Mouse (Mus musculus): ENCODE data around the gene Flnb. TPM values are rescaled to one million over a fixed set of nuclear protein-coding genes. Genes with fewer than 3 reads are reported as not detected.

Gene Flnb
- polyA plus RNA-seq, 1 experiment from 2014 or later, result 3.6 TPM

- no peak for ATAC-seq (ENCODE audit: insufficient read depth)
- H3K36me3 ChIP-seq (replicated peaks), result peaks cover 16% of the 10 kb centered on the region; the same call in 1 of the 2 replicates
Observed at GRCm38 (mm10) chr14:7945261-7945660, 127.5 kb downstream of the Flnb start.

GRCm38 (mm10) chr14:7951234-7951633, 133.5 kb downstream of the Flnb start:
- Histone ChIP-seq H3K36me3 (replicated peaks) (peaks cover 17% of the 10 kb centered on the region), H3K27me3 (no peaks in the 10 kb centered on the region), H3K9me3 (replicated peaks) (no peaks in the 10 kb centered on the region), H3K27ac (replicated peaks) (no peak overlapping the region), H3K4me2 (no peak overlapping the region), H3K4me3 (replicated peaks) (no peak overlapping the region), H3K4me1 (replicated peaks) (peaks cover 4% of the 10 kb centered on the region; the same call in 1 of the 2 replicates), H3K9ac (no peak overlapping the region)
- no peak for ATAC-seq (ENCODE audit: insufficient read depth)
- WGBS (ENCODE audit: insufficient replicate concordance), result 70% methylated on average over 9 of the region's 9 CpGs

More at GRCm38 (mm10) chr14:7945261-7945660, 127.5 kb downstream of the Flnb start:
- Histone ChIP-seq H3K27ac (replicated peaks) (no peak overlapping the region), H3K4me3 (replicated peaks) (no peak overlapping the region), H3K4me1 (replicated peaks) (peaks cover 8% of the 10 kb centered on the region; the same call in 1 of the 2 replicates), H3K9me3 (replicated peaks) (no peaks in the 10 kb centered on the region), H3K9ac (no peak overlapping the region), H3K27me3 (no peaks in the 10 kb centered on the region), H3K4me2 (no peak overlapping the region)
- WGBS (ENCODE audit: insufficient replicate concordance), result 57% methylated on average over 5 of the region's 5 CpGs

GRCm38 (mm10) chr14:7952610-7953254, 135.0 kb downstream of the Flnb start:
- ATAC-seq (ENCODE audit: insufficient read depth), result peak; percentile 82
- Histone ChIP-seq H3K27me3 (no peaks in the 10 kb centered on the region), H3K4me3 (replicated peaks) (no peak overlapping the region), H3K36me3 (replicated peaks) (peaks cover 17% of the 10 kb centered on the region), H3K4me1 (replicated peaks) (peaks cover 4% of the 10 kb centered on the region; the same call in 1 of the 2 replicates), H3K27ac (replicated peaks) (peak overlapping the region; percentile 69), H3K9ac (no peak overlapping the region), H3K4me2 (peak overlapping the region; percentile 23; the same call in 1 of the 2 replicates), H3K9me3 (replicated peaks) (no peaks in the 10 kb centered on the region)
- 31% methylated on average over 12 of the region's 12 CpGs for WGBS (ENCODE audit: insufficient replicate concordance)

GRCm38 (mm10) chr14:7954071-7954471, 136.3 kb downstream of the Flnb start:
- 51% methylated on average over 6 of the region's 6 CpGs for WGBS (ENCODE audit: insufficient replicate concordance)
- ATAC-seq (ENCODE audit: insufficient read depth), result no peak
- Histone ChIP-seq H3K9me3 (replicated peaks) (no peaks in the 10 kb centered on the region), H3K4me1 (replicated peaks) (peaks cover 4% of the 10 kb centered on the region; the same call in 1 of the 2 replicates), H3K9ac (no peak overlapping the region), H3K4me2 (no peak overlapping the region), H3K27ac (replicated peaks) (no peak overlapping the region), H3K36me3 (replicated peaks) (peaks cover 10% of the 10 kb centered on the region), H3K4me3 (replicated peaks) (no peak overlapping the region), H3K27me3 (no peaks in the 10 kb centered on the region)

GRCm38 (mm10) chr14:7956427-7956826, 138.7 kb downstream of the Flnb start:
- H3K27me3 ChIP-seq, result no peaks in the 10 kb centered on the region
- WGBS (ENCODE audit: insufficient replicate concordance), result 73% methylated on average over 10 of the region's 10 CpGs

GRCm38 (mm10) chr14:7957049-7957448, 139.3 kb downstream of the Flnb start, which contains the start of gene Gm45521:
TSS of gene Gm45521 (plus strand) at chr14:7957288.
- WGBS (ENCODE audit: insufficient replicate concordance), result 59% methylated on average over 9 of the region's 9 CpGs
- peaks cover 4% of the 10 kb centered on the region; the same call in 1 of the 2 replicates for H3K4me1 ChIP-seq (replicated peaks)
- H3K9me3 ChIP-seq (replicated peaks), result no peaks in the 10 kb centered on the region
- no peak within 1 kb of the TSS for H3K4me3 ChIP-seq (replicated peaks)
- ATAC-seq (ENCODE audit: insufficient read depth), result no peak
- H3K4me2 ChIP-seq, result no peak within 1 kb of the TSS
- H3K9ac ChIP-seq, result no peak within 1 kb of the TSS
- no peaks in the 10 kb centered on the region for H3K36me3 ChIP-seq (replicated peaks)
- H3K27ac ChIP-seq (replicated peaks), result no peak within 1 kb of the TSS
- H3K27me3 ChIP-seq, result no peaks in the 10 kb centered on the region

More at GRCm38 (mm10) chr14:7956427-7956826, 138.7 kb downstream of the Flnb start:
- no peak overlapping the region for H3K4me2 ChIP-seq
- H3K9me3 ChIP-seq (replicated peaks), result no peaks in the 10 kb centered on the region
- no peak for ATAC-seq (ENCODE audit: insufficient read depth)
- peaks cover 4% of the 10 kb centered on the region; the same call in 1 of the 2 replicates for H3K4me1 ChIP-seq (replicated peaks)
- H3K36me3 ChIP-seq (replicated peaks), result no peaks in the 10 kb centered on the region; the same call in 1 of the 2 replicates
- H3K27ac ChIP-seq (replicated peaks), result no peak overlapping the region
- no peak overlapping the region for H3K4me3 ChIP-seq (replicated peaks)
- no peak overlapping the region for H3K9ac ChIP-seq

- no peak overlapping the region for H3K4me3 ChIP-seq (replicated peaks)
- WGBS (ENCODE audit: insufficient replicate concordance), result 57% methylated on average over 11 of the region's 11 CpGs
- H3K9me3 ChIP-seq (replicated peaks), result no peaks in the 10 kb centered on the region
- H3K4me1 ChIP-seq (replicated peaks), result no peaks in the 10 kb centered on the region
- no peak overlapping the region for H3K9ac ChIP-seq
- H3K36me3 ChIP-seq (replicated peaks), result no peaks in the 10 kb centered on the region
- no peak overlapping the region for H3K27ac ChIP-seq (replicated peaks)
- H3K27me3 ChIP-seq, result no peaks in the 10 kb centered on the region
- no peak for ATAC-seq (ENCODE audit: insufficient read depth)
- H3K4me2 ChIP-seq, result no peak overlapping the region
Observed at GRCm38 (mm10) chr14:7960616-7961015, 142.9 kb downstream of the Flnb start.

GRCm38 (mm10) chr14:7961714-7962113, 144.0 kb downstream of the Flnb start:
- Histone ChIP-seq H3K36me3 (replicated peaks) (no peaks in the 10 kb centered on the region), H3K4me3 (replicated peaks) (no peak overlapping the region), H3K4me2 (no peak overlapping the region), H3K9me3 (replicated peaks) (no peaks in the 10 kb centered on the region), H3K9ac (no peak overlapping the region), H3K4me1 (replicated peaks) (no peaks in the 10 kb centered on the region), H3K27me3 (no peaks in the 10 kb centered on the region), H3K27ac (replicated peaks) (no peak overlapping the region)
- WGBS (ENCODE audit: insufficient replicate concordance), result 57% methylated on average over 5 of the region's 5 CpGs
- no peak for ATAC-seq (ENCODE audit: insufficient read depth)

- H3K36me3 ChIP-seq (replicated peaks), result no peaks in the 10 kb centered on the region
- H3K27ac ChIP-seq (replicated peaks), result no peak overlapping the region
- H3K27me3 ChIP-seq, result no peaks in the 10 kb centered on the region
- no peak overlapping the region for H3K4me3 ChIP-seq (replicated peaks)
- H3K4me1 ChIP-seq (replicated peaks), result no peaks in the 10 kb centered on the region
- no peaks in the 10 kb centered on the region for H3K9me3 ChIP-seq (replicated peaks)
- WGBS (ENCODE audit: insufficient replicate concordance), result 73% methylated on average over 2 of the region's 2 CpGs
- H3K9ac ChIP-seq, result no peak overlapping the region
- no peak for ATAC-seq (ENCODE audit: insufficient read depth)
- H3K4me2 ChIP-seq, result no peak overlapping the region
Observed at GRCm38 (mm10) chr14:7962626-7963025, 144.9 kb downstream of the Flnb start.

- no peak overlapping the region for H3K4me3 ChIP-seq (replicated peaks)
- H3K4me1 ChIP-seq (replicated peaks), result no peaks in the 10 kb centered on the region
- 45% methylated on average over 7 of the region's 7 CpGs for WGBS (ENCODE audit: insufficient replicate concordance)
- H3K4me2 ChIP-seq, result no peak overlapping the region
- no peaks in the 10 kb centered on the region for H3K36me3 ChIP-seq (replicated peaks)
- H3K9me3 ChIP-seq (replicated peaks), result no peaks in the 10 kb centered on the region
- no peak overlapping the region for H3K27ac ChIP-seq (replicated peaks)
- H3K9ac ChIP-seq, result no peak overlapping the region
- no peak for ATAC-seq (ENCODE audit: insufficient read depth)
- H3K27me3 ChIP-seq, result no peaks in the 10 kb centered on the region
Observed at GRCm38 (mm10) chr14:7963160-7963559, 145.4 kb downstream of the Flnb start.

GRCm38 (mm10) chr14:7964219-7964889, 146.6 kb downstream of the Flnb start:
- Histone ChIP-seq H3K4me1 (replicated peaks) (no peaks in the 10 kb centered on the region), H3K4me3 (replicated peaks) (no peak overlapping the region), H3K27me3 (no peaks in the 10 kb centered on the region), H3K36me3 (replicated peaks) (no peaks in the 10 kb centered on the region), H3K27ac (replicated peaks) (no peak overlapping the region), H3K9me3 (replicated peaks) (no peaks in the 10 kb centered on the region), H3K4me2 (no peak overlapping the region), H3K9ac (no peak overlapping the region)
- 45% methylated on average over 11 of the region's 11 CpGs for WGBS (ENCODE audit: insufficient replicate concordance)
- no peak for ATAC-seq (ENCODE audit: insufficient read depth)

Measured in liver, embryonic 15.5 days (tissue).